Mouse (Mus musculus) gastrocnemius, postnatal 4 days (tissue): ENCODE measurements around the gene 1700056E22Rik. TPM values are rescaled to one million over a fixed set of nuclear protein-coding genes. Genes with fewer than 3 reads are reported as not detected.

Source experiments
- DNase-seq, 2 experiments: peaks; one replicate each; pipeline ENCODE4 v3.0.0; 2021 to 2022; ENCODE audit warnings: low spot score in 2 of 2, mixed read lengths in 2 of 2
- long read RNA-seq, 2 experiments: library from polyadenylated mRNA; stranded (forward); transcript quantifications; one replicate each; pipeline ENCODE4 v2.0.0; 2021
- total RNA-seq, 2 experiments: library from RNA; stranded (reverse); gene quantifications; 2 replicates each; pipeline ENCODE4 v1.2.3; 2021

Gene 1700056E22Rik
- 1 to 10 TPM; 2.4 to 2.9 TPM for total RNA-seq
- long read RNA-seq, experiment 1, partial matches to known transcripts, result 0 of 2 reads
- long read RNA-seq, experiment 1, other reads (novel, unspliced or antisense), result 0 of 2 reads
- long read RNA-seq, experiment 2, partial matches to known transcripts, result 0 of 1 reads
- long read RNA-seq, experiment 2, other reads (novel, unspliced or antisense), result 0 of 1 reads

- peak; percentile 93 to 98 for DNase-seq
Observed at GRCm38 (mm10) chr1:184034011-184034557, at the start of gene 1700056E22Rik. TSS of gene 1700056E22Rik (minus strand) at chr1:184034301.

GRCm38 (mm10) chr1:184083166-184083565, 49.1 kb upstream of the 1700056E22Rik start:
- no peak for DNase-seq

GRCm38 (mm10) chr1:184082661-184083060, 48.6 kb upstream of the 1700056E22Rik start:
- DNase-seq, result no peak

GRCm38 (mm10) chr1:184079304-184079703, 45.2 kb upstream of the 1700056E22Rik start:
- no peak for DNase-seq

- DNase-seq, result peak in 1 of 2 experiments; percentile 18
Observed at GRCm38 (mm10) chr1:184076756-184077155, 42.7 kb upstream of the 1700056E22Rik start.

GRCm38 (mm10) chr1:184076065-184076464, 42.0 kb upstream of the 1700056E22Rik start:
- DNase-seq, result no peak

- DNase-seq, result no peak
Observed at GRCm38 (mm10) chr1:184068971-184069370, 34.9 kb upstream of the 1700056E22Rik start.

GRCm38 (mm10) chr1:184067704-184068558, 33.8 kb upstream of the 1700056E22Rik start:
- DNase-seq, result no peak

GRCm38 (mm10) chr1:184066460-184067287, 32.6 kb upstream of the 1700056E22Rik start:
- DNase-seq, result no peak

GRCm38 (mm10) chr1:184065589-184066361, 31.7 kb upstream of the 1700056E22Rik start:
- no peak for DNase-seq

- DNase-seq, result no peak
Observed at GRCm38 (mm10) chr1:184064306-184064705, 30.2 kb upstream of the 1700056E22Rik start.

GRCm38 (mm10) chr1:184061901-184062300, 27.8 kb upstream of the 1700056E22Rik start:
- no peak for DNase-seq

GRCm38 (mm10) chr1:184060828-184061734, 27.0 kb upstream of the 1700056E22Rik start:
- no peak for DNase-seq

GRCm38 (mm10) chr1:184060381-184060780, 26.3 kb upstream of the 1700056E22Rik start:
- no peak for DNase-seq

GRCm38 (mm10) chr1:184059814-184060213, 25.7 kb upstream of the 1700056E22Rik start:
- no peak for DNase-seq

- DNase-seq, result no peak
Observed at GRCm38 (mm10) chr1:184058206-184058605, 24.1 kb upstream of the 1700056E22Rik start.

- DNase-seq, result no peak
Observed at GRCm38 (mm10) chr1:184054176-184054575, 20.1 kb upstream of the 1700056E22Rik start.

- DNase-seq, result no peak
Observed at GRCm38 (mm10) chr1:184053711-184054110, 19.6 kb upstream of the 1700056E22Rik start.

GRCm38 (mm10) chr1:184053141-184053540, 19.0 kb upstream of the 1700056E22Rik start:
- DNase-seq, result no peak
